Mouse (Mus musculus) MEL (cell line): ENCODE measurements at regions not wholly inside any gene's neighbourhood (a gene's known extent, or its start where the extent isn't known, plus 50 kb on each side); places are given as distances from the start of the nearest gene placed in this dataset.

Experiments used
- DNase-seq: peaks from one replicate; pipeline ENCODE4 v3.0.0; 2011; ENCODE audit warnings: low read depth, low spot score
- H3K27ac ChIP-seq: 2 replicates; pipeline ENCODE4 v1.5.1; 2012; ENCODE audit warnings: low read depth, mild to moderate bottlenecking, control low read depth, low read length, moderate library complexity; ENCODE audit not compliant: control insufficient read depth
- H3K27me3 ChIP-seq, 2 experiments: fragments of 150-350 bp in 1 of 2; sonication (generic) in 1 of 2; 2 replicates each; pipeline ENCODE4 v1.6.1; 2012; ENCODE audit warnings: low read length in 2 of 2, mild to moderate bottlenecking in 2 of 2, improper control_type of control experiment in 1 of 2, moderate library complexity in 1 of 2; ENCODE audit not compliant: insufficient read depth in 2 of 2, control insufficient read depth in 1 of 2
- H3K36me3 ChIP-seq, 2 experiments: 2 replicates each; pipeline ENCODE4 v1.6.1; 2012 to 2014; ENCODE audit warnings: low read length in 2 of 2, improper control_type of control experiment in 1 of 2, inconsistent platforms in 1 of 2, mild to moderate bottlenecking in 1 of 2; ENCODE audit not compliant: insufficient read depth in 2 of 2, control insufficient read depth in 1 of 2
- H3K4me1 ChIP-seq, 2 experiments: fragments of 150-350 bp in 1 of 2; sonication (generic) in 1 of 2; 2 replicates each; pipeline ENCODE4 v1.6.1; 2012; ENCODE audit warnings: low read length in 2 of 2, improper control_type of control experiment in 1 of 2, mild to moderate bottlenecking in 1 of 2; ENCODE audit not compliant: insufficient read depth in 2 of 2, control insufficient read depth in 1 of 2
- H3K4me3 ChIP-seq, 2 experiments: fragments of 150-350 bp in 1 of 2; sonication (generic) in 1 of 2; 2 replicates each; pipeline ENCODE4 v1.5.1; 2012; ENCODE audit warnings: low read depth in 2 of 2, low read length in 2 of 2, mild to moderate bottlenecking in 2 of 2, moderate library complexity in 2 of 2, control low read depth in 1 of 2, improper control_type of control experiment in 1 of 2; ENCODE audit not compliant: control insufficient read depth in 1 of 2, insufficient read depth in 1 of 2
- H3K79me2 ChIP-seq: 2 replicates; pipeline ENCODE4 v1.6.1; 2012; ENCODE audit warnings: mild to moderate bottlenecking, low read length, moderate library complexity; ENCODE audit not compliant: control insufficient read depth, poor library complexity, insufficient read depth
- H3K9ac ChIP-seq: 2 replicates; pipeline ENCODE4 v1.6.1; 2012; ENCODE audit warnings: low read depth, mild to moderate bottlenecking, control low read depth, low read length, moderate library complexity; ENCODE audit not compliant: control insufficient read depth, poor library complexity, severe bottlenecking
- H3K9me3 ChIP-seq: fragments of 150-350 bp; sonication (generic); replicated peaks from 2 replicates; pipeline ENCODE4 v1.6.1; 2012; ENCODE audit warnings: mild to moderate bottlenecking, low read length, improper control_type of control experiment, moderate library complexity; ENCODE audit not compliant: insufficient read depth
- ETS1 ChIP-seq: IDR thresholded peaks from 2 replicates; pipeline ENCODE4 v1.6.1; 2012; ENCODE audit warnings: low read depth, mild to moderate bottlenecking, inconsistent platforms, low read length, improper control_type of control experiment, moderate library complexity
- HCFC1 ChIP-seq: IDR thresholded peaks from 2 replicates; pipeline ENCODE4 v1.6.1; 2012; ENCODE audit warnings: low read depth, mild to moderate bottlenecking, inconsistent platforms, low read length, improper control_type of control experiment, moderate library complexity
- MAZ ChIP-seq: IDR thresholded peaks from 2 replicates; pipeline ENCODE4 v1.6.1; 2012; ENCODE audit warnings: low read depth, mild to moderate bottlenecking, inconsistent platforms, low read length, improper control_type of control experiment
- MYB ChIP-seq: IDR thresholded peaks from 2 replicates; pipeline ENCODE4 v1.6.1; 2011; ENCODE audit warnings: mild to moderate bottlenecking, low read depth, low read length, improper control_type of control experiment
- NELFE ChIP-seq: IDR thresholded peaks from 2 replicates; pipeline ENCODE4 v1.6.1; 2011; ENCODE audit warnings: low read depth, low read length, improper control_type of control experiment
- POLR2A ChIP-seq, 2 experiments: IDR thresholded peaks; 2 replicates each; pipeline ENCODE4 v1.6.1; 2011 to 2012; ENCODE audit warnings: low read length in 2 of 2, mild to moderate bottlenecking in 2 of 2, control low read depth in 1 of 2, improper control_type of control experiment in 1 of 2, low read depth in 1 of 2, moderate library complexity in 1 of 2; ENCODE audit not compliant: control insufficient read depth in 1 of 2, insufficient read depth in 1 of 2, poor library complexity in 1 of 2
- RCOR1 ChIP-seq: IDR thresholded peaks from 2 replicates; pipeline ENCODE4 v1.6.1; 2012; ENCODE audit warnings: low read depth, mild to moderate bottlenecking, inconsistent platforms, low read length, improper control_type of control experiment
- TBP ChIP-seq: IDR thresholded peaks from 2 replicates; pipeline ENCODE4 v1.8.0; 2011; ENCODE audit warnings: low read depth, low read length, improper control_type of control experiment
- UBTF ChIP-seq: IDR thresholded peaks from 2 replicates; pipeline ENCODE4 v1.6.1; 2012; ENCODE audit warnings: low read depth, mild to moderate bottlenecking, inconsistent platforms, low read length, improper control_type of control experiment, moderate library complexity, borderline replicate concordance; ENCODE audit not compliant: insufficient read depth
- ZKSCAN1 ChIP-seq: IDR thresholded peaks from 2 replicates; pipeline ENCODE4 v1.6.1; 2012; ENCODE audit warnings: low read depth, mild to moderate bottlenecking, inconsistent platforms, low read length, improper control_type of control experiment, moderate library complexity

GRCm38 (mm10) chr3:9960696-9961095, 127.2 kb upstream of the Gm9833 start:
- no peaks in the 10 kb centered on the region for H3K36me3 ChIP-seq
- no peak for DNase-seq
- TF ChIP-seq MYB = no peak
- TF ChIP-seq HCFC1 = no peak
- TF ChIP-seq MAZ = no peak
- no peak for TF ChIP-seq UBTF
- TF ChIP-seq ZKSCAN1 = no peak
- TF ChIP-seq RCOR1 = no peak
- TF ChIP-seq ETS1 = no peak
- no peak for TF ChIP-seq TBP
- TF ChIP-seq POLR2A (IDR thresholded peaks at IDR 0.05; ENCODE audit: control insufficient read depth in 1 of 2, insufficient read depth in 1 of 2, low read depth in 1 of 2, low read length in 2 of 2, poor library complexity in 1 of 2) = no peak
- no peak for TF ChIP-seq NELFE
- H3K4me1 ChIP-seq = no peaks in the 10 kb centered on the region
- no peak overlapping the region for H3K27ac ChIP-seq
- H3K27me3 ChIP-seq = no peaks in the 10 kb centered on the region
- no peaks in the 10 kb centered on the region for H3K9me3 ChIP-seq
- H3K4me3 ChIP-seq = no peak overlapping the region
- H3K9ac ChIP-seq = no peak overlapping the region
- H3K79me2 ChIP-seq = no peaks in the 10 kb centered on the region
